Mouse (Mus musculus) layer of hippocampus, adult 18-20 months (tissue): ENCODE data around the gene Zfp986. TPM values are rescaled to one million over a fixed set of nuclear protein-coding genes. Genes with fewer than 3 reads are reported as not detected.
A peak's percentile ranks its signal among the peaks of the same experiment; 100 is the strongest.
"Not testable (repeated sequence)": the region's sequence is repeated elsewhere in the genome, so short reads cannot be mapped to it uniquely, and the experiment has no call there.

Experiments
- DNase-seq, 2 experiments: peaks; one replicate each; pipeline ENCODE4 v3.0.0; 2022; ENCODE audit warnings: low spot score in 2 of 2
- long read RNA-seq: library from polyadenylated mRNA; stranded (forward); transcript quantifications from one replicate; pipeline ENCODE4 v2.0.0, GENCODE M21; 2021
- total RNA-seq, 2 experiments: library from RNA; stranded (reverse); gene quantifications; 2 replicates each; pipeline ENCODE4 v1.2.3; 2021

Gene Zfp986
- total RNA-seq, result under 1 TPM; 0.58 to 0.79 TPM
- long read RNA-seq, result 0 reads

DNA sequence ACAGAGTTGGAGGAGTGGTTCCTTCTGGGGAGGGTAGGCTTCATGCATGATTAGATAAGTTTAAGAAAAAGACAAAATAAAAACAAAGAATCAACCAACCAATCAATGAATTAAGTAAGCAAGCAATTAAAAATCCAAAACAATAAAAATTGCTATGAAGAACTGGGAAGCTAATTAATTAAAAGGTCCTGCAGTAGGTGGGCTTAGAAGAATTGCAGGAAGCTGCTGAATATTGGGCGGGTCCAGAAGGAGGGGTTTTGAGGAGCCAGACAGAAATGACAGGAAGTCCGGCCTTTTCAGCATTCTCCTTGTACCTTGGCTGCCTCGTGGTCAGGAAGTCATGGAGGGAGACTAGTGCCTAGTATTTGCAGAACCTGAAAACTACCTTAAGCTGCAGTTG is at the start of gene Zfp986:
Gene Zfp986, plus strand, starts transcription at position 301 of the 400 bp plus-strand sequence.
- DNase-seq, result not testable (repeated sequence)

DNA sequence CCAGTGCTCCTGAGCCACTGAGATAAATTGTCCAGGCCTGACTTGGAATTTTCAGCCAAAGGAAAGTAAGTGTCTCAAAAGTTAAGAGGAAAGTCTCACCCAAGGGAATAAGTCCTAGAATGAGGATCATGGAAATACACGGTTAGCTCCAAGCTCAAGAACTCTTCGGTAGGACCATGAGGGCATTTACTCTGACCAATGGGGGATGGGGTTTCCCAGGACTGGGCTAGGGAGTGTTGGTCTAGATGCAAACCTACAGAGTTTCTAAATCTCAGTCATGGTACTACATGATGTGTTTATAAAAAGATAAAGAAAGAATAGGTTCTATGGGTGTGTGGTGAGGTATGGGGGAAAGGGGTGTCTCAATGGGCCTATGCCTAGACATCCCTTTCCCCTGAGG is 48.6 kb upstream of the Zfp986 start:
- DNase-seq, result not testable (repeated sequence)

DNA sequence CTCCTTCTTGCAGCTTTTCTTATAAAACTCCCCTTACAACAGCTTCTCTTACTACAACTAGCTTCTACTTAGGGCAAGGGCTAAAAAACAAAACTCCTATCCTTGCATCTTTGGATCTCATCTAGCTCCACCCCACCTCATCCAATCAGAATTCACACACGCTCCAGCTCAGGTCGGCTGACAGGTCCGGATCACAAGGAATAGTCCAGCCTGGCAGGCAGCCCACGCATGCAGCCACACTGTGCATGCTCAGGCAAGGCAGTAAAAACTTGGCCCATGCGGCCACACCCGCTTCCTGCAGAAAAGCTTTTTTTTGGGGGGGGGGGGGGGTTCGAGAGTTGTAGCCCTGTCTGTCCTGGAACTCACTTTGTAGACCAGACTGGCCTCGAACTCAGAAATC is 43.0 kb upstream of the Zfp986 start:
- not testable (repeated sequence) for DNase-seq

DNA sequence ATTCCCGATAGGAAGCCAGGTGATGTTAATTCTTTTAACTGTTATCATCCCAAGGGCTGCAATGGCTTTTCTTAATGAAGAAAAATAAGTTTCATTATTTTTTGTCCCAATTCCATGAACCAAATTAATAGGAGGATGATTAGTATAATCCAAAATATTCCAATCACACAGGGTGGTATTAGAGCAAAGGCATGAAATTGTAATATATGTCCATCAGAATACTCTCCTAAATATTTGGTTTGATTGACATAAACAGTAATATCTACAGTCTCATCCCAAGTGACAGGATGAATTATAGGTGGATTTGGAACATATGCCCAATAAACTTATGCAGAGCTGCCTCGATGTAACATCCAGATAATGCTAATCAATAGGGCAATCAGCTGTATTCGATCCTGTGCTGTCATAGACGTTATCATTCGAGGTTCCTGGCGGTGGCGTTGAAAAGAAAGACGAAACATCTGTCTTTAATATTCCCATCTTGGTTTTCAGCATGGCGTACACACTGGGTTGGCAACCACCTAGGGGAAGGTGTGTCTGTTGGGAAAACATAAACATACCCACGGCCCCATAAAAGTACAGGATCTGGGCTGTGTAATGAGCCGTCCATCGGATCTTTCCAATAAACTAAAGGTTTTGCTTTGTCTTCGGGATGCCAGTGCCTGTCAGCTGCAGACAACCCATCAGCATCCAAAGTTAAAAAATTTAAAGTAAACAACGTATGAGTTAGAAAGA is 37.1 kb upstream of the Zfp986 start:
- not testable (repeated sequence) for DNase-seq

DNA sequence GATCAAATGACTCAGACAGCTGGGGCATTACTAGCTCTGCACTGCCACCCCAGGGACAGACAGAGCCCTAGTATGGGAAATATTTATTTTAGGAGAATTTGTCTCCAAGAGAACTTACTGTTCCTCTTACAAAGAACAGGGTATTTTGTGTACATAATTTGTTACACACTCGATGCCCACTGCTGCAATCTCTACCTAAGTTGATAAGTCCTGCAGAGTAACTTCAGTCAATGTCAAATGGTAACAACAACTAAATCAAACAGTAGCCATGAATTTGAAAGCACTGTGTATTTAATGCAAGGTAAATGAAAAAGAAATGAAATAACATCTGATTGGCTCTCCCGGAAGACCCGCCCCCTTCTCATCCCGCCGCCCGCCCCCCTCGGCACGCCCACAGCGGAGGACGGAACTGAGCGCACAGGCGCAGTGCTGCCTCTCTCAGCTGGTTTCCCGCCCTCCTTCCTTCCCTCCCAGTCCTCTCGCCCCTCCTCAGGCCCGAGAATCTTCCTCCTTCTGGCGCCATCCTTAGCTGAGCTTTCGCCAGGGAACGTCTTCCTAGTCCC is 32.2 kb upstream of the Zfp986 start:
- DNase-seq, result not testable (repeated sequence)

DNA sequence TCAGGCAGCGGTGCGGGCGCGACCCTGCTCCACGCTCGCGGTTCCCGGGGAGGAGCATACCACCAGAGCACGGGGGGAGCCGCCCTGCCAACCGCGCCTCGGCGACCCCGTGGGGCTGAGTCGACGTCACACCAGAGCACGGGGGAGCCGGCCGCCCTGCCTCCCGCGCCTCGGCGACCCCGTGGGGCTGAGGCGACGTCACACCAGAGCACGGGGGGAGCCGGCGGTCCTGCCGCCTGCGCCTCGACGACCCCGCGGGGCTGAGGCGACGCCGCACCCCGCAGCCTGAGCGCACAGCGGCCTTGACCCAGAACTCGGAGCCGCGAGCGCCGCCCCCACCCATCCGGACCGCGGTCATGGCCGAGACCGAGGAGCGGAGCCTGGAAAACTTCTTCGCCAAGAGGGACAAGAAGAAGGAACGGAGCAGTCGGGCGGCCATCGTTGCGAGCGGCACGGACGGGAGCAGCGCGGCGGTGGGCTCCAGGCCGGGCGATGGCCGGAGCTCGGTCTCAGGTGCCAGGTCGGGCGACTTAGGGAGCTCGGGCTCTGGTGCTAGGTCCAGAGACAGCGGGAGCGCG is 31.6 kb upstream of the Zfp986 start:
- peak in 1 of 2 experiments; percentile 1 for DNase-seq

DNA sequence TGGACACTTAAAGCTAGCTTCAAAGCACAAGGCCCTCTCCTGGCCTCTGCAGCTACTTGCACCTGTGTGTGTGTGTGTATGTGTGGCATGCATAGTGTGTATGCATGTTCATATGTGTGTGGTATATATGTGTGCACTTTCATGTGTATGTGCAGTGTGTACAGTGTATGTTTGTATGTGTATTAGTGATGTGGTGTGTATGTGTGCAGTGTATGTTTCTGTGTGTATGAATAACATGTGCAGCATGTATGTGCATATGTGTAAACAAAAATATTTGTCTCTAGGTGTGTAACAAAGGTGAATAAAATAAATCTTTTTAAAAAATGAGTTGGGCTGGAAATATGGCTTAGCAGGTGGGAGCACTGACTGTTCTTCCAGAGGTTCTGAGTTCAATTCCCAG is 21.8 kb upstream of the Zfp986 start:
- not testable (repeated sequence) for DNase-seq

DNA sequence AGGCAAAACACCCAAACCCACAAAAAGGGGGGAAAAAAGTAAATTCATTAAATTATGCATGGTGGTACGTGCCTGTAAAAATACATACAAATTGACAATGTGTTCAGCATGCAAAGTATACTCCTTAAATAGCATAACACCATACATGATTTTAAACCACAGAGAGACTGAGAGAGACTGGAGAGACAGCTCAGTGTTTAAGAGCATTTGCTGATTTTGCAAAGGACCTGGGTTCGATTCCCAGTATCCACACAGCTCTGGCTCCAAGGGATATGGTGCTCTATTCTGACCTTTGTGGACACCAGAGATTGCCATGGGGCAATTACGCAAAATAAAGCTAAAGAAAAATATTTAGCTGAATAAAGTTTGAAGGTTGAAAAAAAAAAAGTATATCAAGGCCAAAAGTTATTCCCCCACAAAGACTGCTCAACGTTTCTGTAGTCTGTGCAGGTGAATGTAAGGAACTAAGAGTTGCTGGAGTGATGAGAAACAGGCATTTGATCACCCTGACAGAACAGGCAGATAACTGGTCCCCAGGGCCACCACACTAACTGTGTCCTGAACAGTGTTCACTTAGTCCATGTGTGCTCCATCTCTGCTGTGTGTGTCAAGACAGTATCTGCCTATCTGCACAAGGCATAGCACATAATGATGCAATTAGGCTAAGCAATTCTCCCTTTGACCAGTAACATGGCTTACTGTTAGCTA is 20.3 kb upstream of the Zfp986 start:
- not testable (repeated sequence) for DNase-seq

DNA sequence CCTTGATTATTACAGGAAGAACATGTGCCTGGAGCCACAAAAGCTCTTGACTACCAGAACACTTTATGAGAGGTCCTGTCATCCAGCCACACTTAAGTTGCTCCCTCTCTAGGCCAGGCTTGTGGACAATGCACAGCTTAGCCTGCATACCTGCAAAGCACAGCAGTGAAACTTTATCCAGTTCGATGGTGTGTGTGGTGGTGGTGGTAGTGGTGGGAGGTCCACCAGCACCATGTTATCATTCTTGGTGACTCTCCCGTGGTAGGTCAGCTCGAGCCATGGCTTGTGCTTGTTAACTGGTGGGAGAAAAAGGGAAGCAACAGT is 19.7 kb upstream of the Zfp986 start:
- not testable (repeated sequence) for DNase-seq

DNA sequence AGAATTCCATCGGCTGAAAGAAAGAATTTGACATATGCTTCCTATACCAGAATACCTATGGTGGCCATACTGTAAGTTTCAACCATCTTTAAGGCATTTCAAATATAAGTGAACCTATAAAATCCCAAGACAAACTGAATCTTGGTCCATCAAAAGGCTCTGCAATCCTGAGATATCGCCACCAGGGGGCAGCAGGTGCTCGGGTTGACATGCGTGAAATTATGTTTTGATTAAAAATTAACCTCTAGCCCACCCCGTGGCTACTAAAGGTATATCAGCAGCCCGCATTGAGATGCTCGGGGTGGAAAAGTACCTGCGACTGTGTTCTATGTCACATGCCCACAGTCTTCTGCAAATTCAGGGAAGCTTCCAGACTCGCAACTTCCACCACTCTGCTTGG is 17.2 kb upstream of the Zfp986 start:
- DNase-seq, result not testable (repeated sequence)

DNA sequence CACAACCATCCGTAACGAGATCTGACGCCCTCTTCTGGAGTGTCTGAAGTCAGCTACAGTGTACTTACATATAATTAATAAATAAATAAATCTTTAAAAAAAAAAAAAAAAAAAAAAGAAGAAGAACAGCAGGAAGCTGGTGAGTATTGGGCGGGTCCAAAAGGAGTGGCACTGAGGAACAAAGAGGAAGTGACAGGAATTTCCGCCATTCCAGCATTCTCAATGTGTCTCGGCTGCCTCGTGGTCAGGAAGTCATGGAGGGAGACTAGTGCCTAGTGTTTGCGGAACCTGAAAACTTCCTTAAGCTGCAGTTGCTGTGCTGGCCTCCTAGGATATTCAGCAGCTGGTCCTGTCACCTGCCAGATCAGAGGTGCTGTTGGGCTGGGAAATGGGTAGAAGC is 4.7 kb upstream of the Zfp986 start:
- not testable (repeated sequence) for DNase-seq

Other genes starting within 250 kb of the Zfp986 start
- gene Zfp980, start 198.1 kb upstream of the Zfp986 start, total RNA-seq, result under 1 TPM in 1 of 2 experiments, not detected in 1; 0.25 TPM
- not detected for gene Zfp987, start 228.5 kb downstream of the Zfp986 start, total RNA-seq